Mouse (Mus musculus) hindlimb bud, embryonic 11.5 days (tissue): Measurements from ENCODE around the gene Bahcc1.

ENCODE experiments used
- DNase-seq: peaks from one replicate; pipeline ENCODE4 v3.0.0-alpha.2; 2012; ENCODE audit warnings: low read depth, low spot score; ENCODE audit errors: extremely low spot score

Gene Bahcc1

GRCm38 (mm10) chr11:120257911-120258310 is 25.2 kb downstream of the Bahcc1 start:
- DNase-seq, result no peak

GRCm38 (mm10) chr11:120258896-120259689 is 26.3 kb downstream of the Bahcc1 start:
- no peak for DNase-seq

DNA sequence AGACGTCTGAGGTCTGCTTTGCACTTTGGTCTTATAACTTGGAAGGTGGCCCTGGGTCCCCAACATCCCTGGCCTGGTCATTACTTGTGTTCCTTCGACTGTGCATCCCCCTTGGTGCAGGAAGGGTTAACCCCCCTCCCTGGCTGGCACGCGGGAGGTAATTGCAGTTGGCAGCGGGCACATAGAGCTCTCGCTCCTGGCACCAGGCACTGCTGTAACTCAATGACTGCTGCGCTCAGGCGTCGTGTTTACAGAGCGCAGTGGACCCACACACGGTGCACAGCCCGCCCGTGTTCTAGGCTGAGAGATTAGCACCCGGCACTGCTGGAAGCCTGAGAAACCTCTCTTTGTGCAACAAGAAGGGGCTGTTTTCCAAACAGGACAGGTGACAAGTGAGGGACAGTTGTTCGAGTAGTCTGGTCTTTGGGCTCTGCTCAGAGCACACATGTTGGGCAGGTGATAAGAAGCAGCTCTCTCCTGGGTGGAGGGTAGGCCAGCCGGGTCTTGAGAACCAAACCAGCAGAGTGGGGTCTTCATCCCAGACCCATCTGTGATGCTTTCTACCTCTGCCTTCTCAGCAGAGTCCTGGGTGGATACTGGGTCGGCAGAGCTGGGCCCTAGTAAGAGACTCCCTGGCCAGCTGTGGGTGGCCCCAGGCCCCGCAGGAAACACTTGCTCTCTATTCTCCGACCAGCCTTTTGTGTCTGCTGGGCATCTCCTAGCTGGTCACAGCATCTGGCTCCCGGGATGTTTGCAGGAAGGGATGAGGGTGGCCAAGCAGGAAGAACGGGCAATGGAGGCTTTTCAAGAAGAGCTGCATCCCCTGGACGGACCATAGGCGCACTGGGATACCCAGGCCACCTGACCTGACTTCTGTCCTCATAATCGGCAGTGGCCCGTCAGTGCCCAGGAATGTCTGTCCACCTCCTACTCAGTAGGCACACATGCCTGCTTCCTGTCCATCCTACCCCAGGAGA is 27.3 kb downstream of the Bahcc1 start:
- no peak for DNase-seq

GRCm38 (mm10) chr11:120260769-120261150 is 28.0 kb downstream of the Bahcc1 start:
- no peak for DNase-seq

DNA sequence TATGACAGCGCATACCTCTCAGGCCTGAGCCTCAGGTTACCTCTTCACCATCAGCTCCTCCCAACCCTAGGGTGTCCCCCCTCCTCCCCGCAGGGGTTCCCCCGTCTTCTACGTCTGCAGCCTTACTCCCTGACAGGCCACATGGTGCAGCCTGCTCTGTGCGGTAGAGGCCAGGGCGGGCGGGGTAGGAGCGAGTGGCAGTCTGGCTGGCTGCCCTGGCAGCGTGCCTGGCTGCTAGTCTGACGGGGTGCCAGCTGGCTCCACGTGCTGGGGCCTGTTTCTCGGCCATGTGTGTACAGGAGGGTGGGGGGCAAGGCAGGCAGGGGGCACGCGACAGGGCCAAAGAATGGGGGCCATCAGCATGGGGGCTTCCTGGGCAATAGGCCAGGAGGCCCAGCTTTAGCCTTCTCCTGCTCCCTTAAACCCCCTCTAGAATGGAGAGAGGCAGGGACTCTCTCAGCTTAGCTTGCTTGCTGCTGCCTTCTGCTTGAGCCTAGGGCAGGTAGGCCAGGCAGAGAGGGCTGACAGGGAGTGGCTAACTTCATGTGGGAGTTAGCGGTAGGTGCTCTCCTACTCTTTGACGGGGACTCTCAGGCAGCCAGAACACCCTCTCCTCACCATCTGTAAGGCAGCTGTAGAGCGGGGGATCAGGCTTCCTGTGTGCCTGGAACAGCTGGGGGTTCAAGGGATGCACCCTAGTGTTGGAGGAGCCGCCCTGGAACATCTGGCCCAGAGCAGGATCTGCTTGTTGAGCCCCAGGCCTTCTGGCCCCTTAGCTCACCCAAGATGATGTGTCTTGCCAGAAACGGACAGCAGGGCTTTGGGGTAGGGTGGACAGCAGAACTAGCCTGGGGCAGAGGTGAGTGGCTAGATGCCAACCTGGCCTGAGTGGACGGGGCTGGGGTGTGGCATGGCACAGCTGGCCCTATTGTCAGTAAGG is 28.9 kb downstream of the Bahcc1 start:
- no peak for DNase-seq

DNA sequence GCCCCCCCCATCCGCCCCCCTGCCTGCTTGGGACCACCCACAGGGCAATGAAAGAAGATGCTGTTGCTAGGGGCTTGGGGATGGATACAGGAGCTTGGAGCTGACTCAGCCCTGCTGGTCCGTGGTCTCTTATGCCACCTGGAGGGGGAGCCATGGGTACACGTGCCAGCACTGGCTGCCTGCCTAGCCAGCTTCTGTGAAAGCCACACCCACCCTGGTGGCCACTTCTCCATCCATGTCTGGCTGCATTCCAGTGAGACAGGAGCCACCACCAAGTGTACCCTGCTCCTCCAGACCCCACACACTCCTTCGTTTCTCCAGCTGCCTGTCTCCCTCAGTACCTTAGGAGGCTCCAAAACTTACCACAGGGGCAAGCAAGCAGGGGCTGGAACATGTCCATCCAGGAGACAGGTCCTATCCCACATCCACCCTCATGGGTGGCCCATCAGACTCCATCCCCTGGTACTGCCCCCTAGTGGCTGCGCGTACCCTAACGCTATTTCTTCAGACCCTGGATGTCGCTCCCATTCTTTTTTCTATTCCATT is 29.7 kb downstream of the Bahcc1 start:
- DNase-seq, result no peak

- no peak for DNase-seq
Observed at GRCm38 (mm10) chr11:120263176-120263575, 30.4 kb downstream of the Bahcc1 start.

GRCm38 (mm10) chr11:120264008-120264407 is 31.3 kb downstream of the Bahcc1 start:
- DNase-seq, result no peak

DNA sequence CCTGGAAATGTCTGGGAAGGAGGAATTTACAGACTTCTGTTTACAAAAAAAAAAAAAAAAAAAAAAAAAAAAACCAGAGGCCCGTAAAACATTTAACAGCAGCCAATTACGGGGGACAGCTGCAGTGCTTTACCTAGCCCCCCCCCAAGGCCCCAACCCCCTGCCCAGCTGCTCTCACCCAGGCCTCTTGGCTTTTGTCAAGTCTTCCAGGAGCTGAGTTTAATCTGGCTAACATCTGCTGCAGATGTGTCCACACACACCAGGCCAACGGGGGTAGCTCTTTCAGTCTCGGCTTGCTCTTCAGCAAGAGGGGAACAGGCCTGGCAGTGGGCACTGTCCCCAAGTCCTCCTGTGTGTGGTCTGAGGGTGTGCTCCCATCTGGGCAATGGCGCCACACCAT is 32.7 kb downstream of the Bahcc1 start:
- no peak for DNase-seq

DNA sequence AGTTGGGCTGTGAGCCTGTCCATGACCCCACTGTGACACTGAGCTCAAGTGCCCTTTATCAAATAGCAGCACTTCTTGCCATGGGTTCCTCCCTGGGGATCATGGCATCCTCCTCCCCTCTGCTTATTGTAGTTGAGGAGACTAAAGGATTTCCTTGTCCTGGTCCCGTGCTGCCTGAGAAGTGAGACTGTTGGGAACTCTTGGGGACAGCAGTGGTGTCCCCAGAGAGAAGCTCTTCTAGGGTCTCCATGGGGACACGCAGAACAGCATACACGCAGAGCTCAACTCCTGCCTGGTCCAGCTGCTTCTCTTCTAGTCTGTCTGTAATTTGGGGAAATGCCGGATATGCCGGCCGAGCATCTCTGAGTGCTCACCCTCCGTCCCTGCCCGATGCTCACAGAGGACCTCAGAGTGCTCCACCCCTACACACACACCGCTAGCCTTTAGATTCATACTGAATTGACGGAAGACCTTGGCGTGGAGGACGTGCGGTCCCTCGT is 33.6 kb downstream of the Bahcc1 start:
- DNase-seq, result no peak

DNA sequence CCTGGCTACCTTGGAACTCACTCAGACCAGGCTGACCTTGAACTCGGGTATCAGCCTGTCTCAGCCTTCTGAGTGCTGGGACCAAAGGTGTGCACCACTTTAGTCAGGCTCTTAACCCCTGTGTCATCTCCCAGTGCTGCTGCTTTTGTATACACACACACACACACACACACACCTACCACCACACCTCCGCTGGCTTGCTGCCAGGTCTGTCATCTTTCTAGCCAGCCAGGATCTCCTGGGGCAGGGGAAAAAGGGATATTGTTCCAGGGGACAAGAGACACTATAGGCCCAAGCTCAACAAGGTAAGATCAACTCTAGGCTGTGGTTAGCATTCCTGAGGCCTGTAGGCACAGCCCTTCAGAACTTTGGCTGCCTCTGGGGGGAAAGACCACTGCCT is 34.5 kb downstream of the Bahcc1 start:
- DNase-seq, result no peak

DNA sequence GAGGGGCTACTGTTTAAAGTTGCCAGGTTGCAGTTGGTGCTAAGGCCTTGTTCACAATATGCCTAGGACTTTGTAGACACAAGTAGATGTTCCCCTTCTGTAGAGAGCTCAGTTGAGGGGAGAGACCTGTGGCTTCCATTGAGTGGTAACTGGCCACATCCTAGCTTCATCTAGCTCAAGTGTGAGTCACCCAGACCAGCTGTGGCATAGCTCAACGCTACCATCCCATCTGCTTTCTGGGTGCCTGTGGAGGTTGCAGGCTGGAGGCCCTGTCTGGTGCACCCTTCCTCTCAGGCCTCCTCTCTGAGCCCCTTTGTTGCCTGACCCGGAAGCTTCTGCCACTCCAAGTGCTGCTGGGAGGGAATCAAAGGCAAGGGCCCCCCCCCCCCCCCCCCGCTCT is 34.9 kb downstream of the Bahcc1 start:
- no peak for DNase-seq

DNA sequence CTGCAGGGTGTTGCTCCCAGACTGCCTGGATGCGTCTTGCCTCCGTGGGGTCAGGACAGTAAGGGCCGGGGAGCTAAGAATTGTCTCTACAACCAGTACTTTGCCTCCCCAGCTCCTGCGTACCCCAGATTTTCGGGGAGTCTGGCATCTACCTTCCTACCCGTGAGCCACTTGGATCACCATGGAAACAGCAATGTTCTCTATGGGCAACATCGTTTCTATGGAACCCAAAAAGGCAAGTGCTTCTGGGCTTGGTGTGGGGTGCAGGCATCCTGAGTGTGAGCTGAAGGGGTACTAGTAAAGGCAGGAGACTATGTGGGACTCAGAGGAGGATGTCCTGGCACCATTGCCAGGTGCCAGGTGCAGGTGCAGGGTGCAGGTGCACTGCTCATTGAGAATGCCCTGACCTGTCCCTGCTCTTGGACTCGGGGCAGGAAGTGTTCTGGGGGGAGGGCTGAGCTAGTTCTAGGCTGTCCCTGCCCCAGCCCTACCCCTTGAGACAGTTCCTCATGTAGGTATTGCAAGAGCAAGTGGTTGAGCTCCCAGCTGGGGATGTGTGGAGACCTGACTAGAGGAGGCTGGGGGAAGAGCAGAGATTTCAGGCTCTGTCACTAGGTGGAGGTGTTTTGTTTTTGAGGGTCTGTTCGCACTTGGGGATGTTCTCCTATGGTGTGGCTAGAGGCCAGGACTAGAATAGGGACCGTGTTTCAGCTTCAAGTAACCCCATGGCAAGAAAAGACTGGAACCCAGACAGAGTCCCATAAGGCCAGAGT is 35.6 kb downstream of the Bahcc1 start:
- no peak for DNase-seq

GRCm38 (mm10) chr11:120269007-120269406 is 36.3 kb downstream of the Bahcc1 start:
- no peak for DNase-seq

DNA sequence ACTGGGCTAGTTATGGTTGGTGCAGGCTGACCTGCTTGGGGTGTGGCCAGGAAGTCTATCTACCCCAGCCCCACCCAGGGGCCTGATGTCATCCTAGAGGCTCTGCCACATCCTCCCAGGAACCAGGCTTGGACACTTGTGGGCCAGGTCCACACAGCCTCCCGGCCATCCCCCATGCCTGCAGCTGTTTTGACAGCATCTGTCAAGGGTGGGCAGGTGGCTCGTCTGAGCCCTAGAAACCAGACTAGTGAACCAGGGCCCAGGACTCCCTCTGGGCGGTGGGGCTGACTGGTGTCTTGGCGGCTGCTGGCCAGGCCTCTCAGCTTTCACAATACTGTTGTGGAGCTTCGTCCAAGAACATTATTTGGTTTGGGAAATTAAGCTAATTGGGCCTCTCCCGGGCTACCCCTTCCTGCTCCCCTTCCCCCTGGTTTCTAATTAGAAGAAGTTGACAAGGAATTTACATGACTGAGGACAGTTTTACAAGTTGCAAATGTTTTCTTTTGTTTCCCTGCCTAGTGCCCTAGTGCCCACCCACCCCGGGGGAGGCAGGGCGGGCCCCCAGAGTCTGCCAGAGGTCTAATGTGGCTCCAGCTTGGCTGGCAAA is 36.9 kb downstream of the Bahcc1 start:
- no peak for DNase-seq

- DNase-seq, result no peak
Observed at GRCm38 (mm10) chr11:120279335-120279734, 46.6 kb downstream of the Bahcc1 start.

DNA sequence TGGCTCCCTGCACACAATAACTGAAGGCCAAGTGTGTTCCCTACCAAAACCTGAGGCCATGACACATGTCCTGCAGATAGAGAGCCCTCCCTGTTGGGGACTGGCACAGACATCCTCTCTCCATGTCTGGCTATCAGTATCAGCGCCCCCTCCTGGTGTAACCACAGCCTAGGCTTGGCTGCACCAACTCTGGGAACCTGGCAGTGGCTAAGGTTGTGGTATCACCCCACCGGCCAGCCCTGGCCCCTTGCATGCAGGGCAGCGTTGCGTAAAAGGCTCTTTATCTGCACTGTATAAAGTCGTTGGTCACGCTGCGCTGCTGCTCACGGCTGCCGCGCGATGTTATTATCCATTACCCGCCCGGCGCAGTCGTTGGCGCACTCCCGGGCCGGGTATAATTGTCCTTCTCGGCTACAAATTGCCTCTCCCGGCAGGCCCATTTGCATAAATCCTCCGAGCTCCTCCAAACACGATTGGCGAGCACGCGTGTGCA is 47.6 kb downstream of the Bahcc1 start:
- DNase-seq, result no peak

DNA sequence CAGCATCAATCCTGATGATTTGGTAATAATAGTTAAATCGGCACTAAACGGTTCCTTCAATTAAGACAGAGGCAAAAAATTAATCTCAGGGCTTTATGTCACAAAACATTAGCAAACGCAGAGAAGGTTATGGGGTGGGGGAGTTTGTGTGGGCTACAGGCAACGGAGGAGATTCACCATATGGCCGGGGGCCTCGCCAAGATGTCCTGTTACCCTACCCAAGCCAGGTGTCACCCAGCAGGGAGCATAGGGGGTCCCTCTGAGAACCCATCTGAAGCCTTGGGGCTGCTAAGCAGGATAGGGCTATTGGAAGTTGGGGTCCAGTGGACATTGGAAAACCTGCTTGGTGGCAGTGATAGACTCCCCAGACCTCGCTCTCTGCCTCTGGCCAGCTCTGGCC is 48.0 kb downstream of the Bahcc1 start:
- DNase-seq, result no peak

DNA sequence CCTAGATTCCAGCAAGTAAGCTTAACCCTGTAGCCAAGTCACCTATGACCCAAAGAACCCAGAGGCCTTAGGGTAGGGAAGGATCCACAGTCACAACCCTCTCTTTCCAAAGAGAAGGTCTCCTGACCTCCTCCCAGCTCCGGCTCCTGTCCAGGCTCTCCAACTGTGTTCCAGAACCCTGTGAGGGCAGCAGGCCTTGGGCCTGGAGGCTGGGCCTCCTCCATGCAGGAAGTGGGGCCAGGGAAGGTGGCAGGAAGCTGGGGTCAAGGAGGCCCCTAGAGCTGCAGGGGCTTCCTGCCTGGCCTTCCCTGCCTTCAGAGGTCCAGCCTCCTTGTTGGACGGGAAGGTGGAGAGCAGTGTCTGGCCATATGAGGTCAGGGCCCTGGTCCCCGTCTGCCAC is 48.5 kb downstream of the Bahcc1 start:
- no peak for DNase-seq
